Mouse (Mus musculus): ENCODE data around the gene B4gat1. TPM values are rescaled to one million over a fixed set of nuclear protein-coding genes. Genes with fewer than 3 reads are reported as not detected.
A peak's percentile ranks its signal among the peaks of the same experiment; 100 is the strongest.
"Not testable (repeated sequence)": the region's sequence is repeated elsewhere in the genome, so short reads cannot be mapped to it uniquely, and the experiment has no call there.

Gene B4gat1
- total and polyA plus RNA-seq, 2 experiments from 2014 or later = 174 to 178 TPM

DNA sequence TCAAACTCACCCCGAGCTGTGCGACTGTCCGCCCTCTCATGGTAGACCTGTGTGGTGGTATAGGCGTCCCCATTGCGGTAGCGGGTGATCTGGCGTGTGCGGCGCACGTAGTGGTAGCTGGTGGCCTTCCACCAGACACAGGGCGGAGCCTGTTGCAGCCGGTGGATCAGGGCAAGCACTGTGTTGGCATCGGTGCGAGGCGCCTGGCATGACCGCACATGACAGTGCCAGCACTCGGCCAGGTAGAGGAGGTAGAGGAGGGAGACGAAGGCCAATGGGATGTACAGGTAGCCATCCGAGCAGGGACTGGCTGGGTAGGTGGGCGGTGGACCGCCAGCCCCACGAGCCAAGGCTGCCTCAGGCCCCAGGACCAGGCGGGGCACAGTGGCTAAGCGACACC, 44.0 kb downstream of the B4gat1 start:
- no peaks in the 10 kb centered on the region for H3K36me3 ChIP-seq (ENCODE audit: insufficient read depth, low read length)
- no peaks in the 10 kb centered on the region for H3K9me3 ChIP-seq (ENCODE audit: low read length)
- H3K4me2 ChIP-seq (ENCODE audit: low read depth, low read length) = no peak overlapping the region
- DNase-seq (ENCODE audit: low spot score) (no peak), ATAC-seq (no peak)
- no peak overlapping the region for H3K27ac ChIP-seq
- no peak overlapping the region for H3K9ac ChIP-seq (replicated peaks; ENCODE audit: low read length)
- H3K4me1 ChIP-seq (ENCODE audit: insufficient read depth, low read length) = peaks cover 6% of the 10 kb centered on the region; the same call in 1 of the 2 replicates
- 71% methylated on average over 24 of the region's 24 CpGs for WGBS
- no peak for TF ChIP-seq CTCF (IDR thresholded peaks at IDR 0.05; ENCODE audit: low read depth)
- no peaks in the 10 kb centered on the region for H3K27me3 ChIP-seq (ENCODE audit: insufficient read depth, low read length)
- no peak overlapping the region for H3K4me3 ChIP-seq (ENCODE audit: low read length)

DNA sequence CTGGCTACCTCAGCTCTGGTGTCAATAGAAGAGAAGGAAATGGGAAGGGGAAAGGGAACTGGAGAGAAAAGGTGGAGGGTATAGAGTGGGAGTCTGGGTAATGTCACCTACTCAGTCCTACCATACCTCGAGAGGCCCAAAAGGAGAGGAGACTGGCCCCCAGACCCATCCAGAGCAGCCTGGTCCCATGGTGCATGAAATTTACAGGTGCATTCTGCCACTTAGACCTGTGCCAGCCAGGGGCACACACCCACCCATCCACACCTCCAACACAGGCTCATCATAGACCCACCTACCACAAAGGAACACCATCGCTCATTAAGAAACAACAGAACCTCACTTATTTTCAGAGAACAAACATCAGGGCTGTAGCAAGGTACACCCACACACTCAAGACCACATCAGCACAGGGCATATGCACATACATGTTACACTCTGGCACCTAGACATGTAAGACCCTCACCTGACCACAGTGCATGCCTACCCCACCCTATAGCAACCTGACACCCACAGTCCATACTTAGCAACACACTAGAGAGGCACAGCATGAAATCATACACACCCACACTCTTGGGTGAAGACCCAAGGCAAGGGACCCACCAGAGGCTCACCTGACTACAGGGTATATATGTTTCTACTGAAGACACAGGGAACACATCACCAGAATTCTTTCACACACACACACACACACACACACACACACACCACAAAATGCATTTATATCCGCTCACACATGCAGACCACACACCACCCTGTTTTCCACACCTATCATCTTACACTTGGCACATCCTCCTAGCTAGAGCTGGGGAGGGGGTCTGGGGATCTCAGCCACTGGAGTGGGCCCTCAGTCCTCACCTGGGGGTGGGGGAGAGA, 45.6 kb downstream of the B4gat1 start:
- Histone ChIP-seq H3K4me3 (ENCODE audit: low read length) (peak overlapping the region; percentile 69), H3K36me3 (ENCODE audit: insufficient read depth, low read length) (no peaks in the 10 kb centered on the region), H3K27ac (peak overlapping the region; percentile 71), H3K9me3 (ENCODE audit: low read length) (no peaks in the 10 kb centered on the region), H3K4me1 (ENCODE audit: insufficient read depth, low read length) (peaks cover 10% of the 10 kb centered on the region; the same call in 1 of the 2 replicates), H3K9ac (replicated peaks; ENCODE audit: low read length) (peak overlapping the region; percentile 86), H3K4me2 (ENCODE audit: low read depth, low read length) (peak overlapping the region; percentile 67), H3K27me3 (ENCODE audit: insufficient read depth, low read length) (no peaks in the 10 kb centered on the region)
- DNase-seq (ENCODE audit: low spot score) (peak; percentile 45), ATAC-seq (no peak)
- no peak for TF ChIP-seq CTCF (IDR thresholded peaks at IDR 0.05; ENCODE audit: low read depth)
- 63% methylated on average over 3 of the region's 3 CpGs for WGBS

DNA sequence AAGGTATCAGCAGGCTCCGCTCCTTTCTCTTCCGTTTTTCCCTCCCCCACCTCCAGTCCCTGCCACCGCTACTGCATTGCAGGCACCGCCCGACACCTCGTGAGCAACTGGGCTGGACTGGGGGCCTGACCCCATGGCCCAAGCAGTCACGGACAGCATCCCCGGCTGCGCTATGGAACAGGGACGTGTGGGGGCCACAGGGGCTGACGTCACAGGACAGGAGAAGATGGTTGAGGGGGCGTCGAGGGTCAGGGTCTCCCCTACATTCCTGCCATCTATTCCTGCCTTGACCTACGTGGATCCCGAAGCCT, 46.2 kb downstream of the B4gat1 start:
- no peaks in the 10 kb centered on the region for H3K9me3 ChIP-seq (ENCODE audit: low read length)
- ATAC-seq (no peak), DNase-seq (ENCODE audit: low spot score) (no peak)
- peak overlapping the region; percentile 86 for H3K9ac ChIP-seq (replicated peaks; ENCODE audit: low read length)
- H3K27me3 ChIP-seq (ENCODE audit: insufficient read depth, low read length) = no peaks in the 10 kb centered on the region
- peak overlapping the region; percentile 71 for H3K27ac ChIP-seq
- peaks cover 13% of the 10 kb centered on the region; the same call in 1 of the 2 replicates for H3K4me1 ChIP-seq (ENCODE audit: insufficient read depth, low read length)
- peak overlapping the region; percentile 69 for H3K4me3 ChIP-seq (ENCODE audit: low read length)
- no peaks in the 10 kb centered on the region for H3K36me3 ChIP-seq (ENCODE audit: insufficient read depth, low read length)
- no peak for TF ChIP-seq CTCF (IDR thresholded peaks at IDR 0.05; ENCODE audit: low read depth)
- peak overlapping the region; percentile 67 for H3K4me2 ChIP-seq (ENCODE audit: low read depth, low read length)
- under 1% methylated on average over 15 of the region's 15 CpGs for WGBS

DNA sequence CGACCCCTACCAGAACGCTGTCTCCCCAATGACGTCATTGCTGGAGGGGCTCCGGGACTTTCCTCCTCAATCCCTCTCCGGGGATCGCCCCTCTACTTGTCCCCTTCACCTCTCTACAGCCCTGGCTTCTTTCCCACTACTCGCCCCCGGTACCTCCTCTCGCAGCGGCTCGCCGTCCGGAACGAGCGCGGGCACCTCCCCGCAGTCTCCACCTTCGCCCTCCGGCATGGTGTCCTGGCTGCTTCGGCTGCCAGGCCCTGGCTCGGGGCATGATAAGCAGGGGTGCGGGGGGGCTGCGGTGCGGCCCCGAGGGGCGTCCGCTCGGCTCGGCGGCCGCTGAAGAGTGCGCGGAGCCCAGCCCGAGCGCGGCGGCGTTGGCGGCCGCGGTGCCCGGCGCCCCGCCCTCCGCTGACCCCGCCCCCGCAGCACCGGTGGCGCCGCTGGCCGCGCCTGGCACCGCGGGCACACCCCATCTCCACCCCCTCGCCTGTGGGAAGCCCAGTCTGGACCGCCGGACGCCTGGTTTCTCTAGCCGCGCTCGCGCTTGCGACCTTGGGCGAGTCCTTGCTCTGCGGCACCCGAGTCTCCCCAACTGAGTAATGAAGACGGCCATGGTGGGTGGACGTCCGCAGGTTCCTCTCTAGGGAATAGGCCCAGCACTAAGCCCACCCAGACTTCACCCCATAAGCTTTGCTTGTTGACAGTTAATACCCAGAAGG, 46.7 kb downstream of the B4gat1 start, which contains the start of gene Tmem151a:
Tmem151a (minus strand) TSS at position 387 of the 719 bp plus-strand sequence.
- no peak for ATAC-seq
- Histone ChIP-seq H3K4me2 (ENCODE audit: low read depth, low read length) (peak within 1 kb of the TSS; percentile 67), H3K9me3 (ENCODE audit: low read length) (no peaks in the 10 kb centered on the region), H3K27me3 (ENCODE audit: insufficient read depth, low read length) (no peaks in the 10 kb centered on the region), H3K9ac (replicated peaks; ENCODE audit: low read length) (peak within 1 kb of the TSS; percentile 86), H3K4me3 (ENCODE audit: low read length) (peak within 1 kb of the TSS; percentile 69), H3K4me1 (ENCODE audit: insufficient read depth, low read length) (peaks cover 13% of the 10 kb centered on the region; the same call in 1 of the 2 replicates), H3K27ac (peak within 1 kb of the TSS; percentile 71), H3K36me3 (ENCODE audit: insufficient read depth, low read length) (0 out of 2 replicates have a peak, but pooled peaks cover under 1% of the 10 kb centered on the region)
- no peak for TF ChIP-seq CTCF (IDR thresholded peaks at IDR 0.05; ENCODE audit: low read depth)
- under 1% methylated on average over 65 of the region's 69 CpGs for WGBS
- DNase-seq (ENCODE audit: low spot score) = peak; percentile 60

DNA sequence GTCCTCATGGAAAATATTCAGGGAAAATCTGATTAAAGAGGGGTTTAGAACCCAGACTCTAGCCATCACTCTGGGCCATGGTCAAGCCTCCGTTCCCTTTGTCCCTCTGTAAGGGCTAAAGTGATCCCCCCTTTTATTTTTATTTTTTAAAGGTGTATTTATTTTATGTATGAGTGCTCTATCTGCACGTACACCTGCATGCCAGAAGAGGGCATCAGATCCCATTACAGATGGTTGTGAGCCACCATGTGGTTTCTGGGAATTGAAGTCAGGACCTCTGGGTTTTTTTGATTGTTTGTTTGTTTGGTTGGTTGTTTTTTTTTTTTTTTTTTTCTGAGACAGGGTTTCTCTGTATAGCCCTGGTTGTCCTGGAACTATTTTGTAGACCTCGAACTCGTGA, 47.9 kb downstream of the B4gat1 start:
- H3K4me1 ChIP-seq (ENCODE audit: insufficient read depth, low read length) = peaks cover 13% of the 10 kb centered on the region; the same call in 1 of the 2 replicates
- H3K27ac ChIP-seq; H3K4me2 ChIP-seq (ENCODE audit: low read depth, low read length); H3K9me3 ChIP-seq (ENCODE audit: low read length); H3K27me3 ChIP-seq (ENCODE audit: insufficient read depth, low read length); H3K9ac ChIP-seq (replicated peaks; ENCODE audit: low read length); H3K4me3 ChIP-seq (ENCODE audit: low read length); H3K36me3 ChIP-seq (ENCODE audit: insufficient read depth, low read length); DNase-seq (ENCODE audit: low spot score); ATAC-seq: not testable (repeated sequence)
- WGBS = 53% methylated on average over 4 of the region's 4 CpGs
- peak; percentile 48 for TF ChIP-seq CTCF (IDR thresholded peaks at IDR 0.05; ENCODE audit: low read depth)

DNA sequence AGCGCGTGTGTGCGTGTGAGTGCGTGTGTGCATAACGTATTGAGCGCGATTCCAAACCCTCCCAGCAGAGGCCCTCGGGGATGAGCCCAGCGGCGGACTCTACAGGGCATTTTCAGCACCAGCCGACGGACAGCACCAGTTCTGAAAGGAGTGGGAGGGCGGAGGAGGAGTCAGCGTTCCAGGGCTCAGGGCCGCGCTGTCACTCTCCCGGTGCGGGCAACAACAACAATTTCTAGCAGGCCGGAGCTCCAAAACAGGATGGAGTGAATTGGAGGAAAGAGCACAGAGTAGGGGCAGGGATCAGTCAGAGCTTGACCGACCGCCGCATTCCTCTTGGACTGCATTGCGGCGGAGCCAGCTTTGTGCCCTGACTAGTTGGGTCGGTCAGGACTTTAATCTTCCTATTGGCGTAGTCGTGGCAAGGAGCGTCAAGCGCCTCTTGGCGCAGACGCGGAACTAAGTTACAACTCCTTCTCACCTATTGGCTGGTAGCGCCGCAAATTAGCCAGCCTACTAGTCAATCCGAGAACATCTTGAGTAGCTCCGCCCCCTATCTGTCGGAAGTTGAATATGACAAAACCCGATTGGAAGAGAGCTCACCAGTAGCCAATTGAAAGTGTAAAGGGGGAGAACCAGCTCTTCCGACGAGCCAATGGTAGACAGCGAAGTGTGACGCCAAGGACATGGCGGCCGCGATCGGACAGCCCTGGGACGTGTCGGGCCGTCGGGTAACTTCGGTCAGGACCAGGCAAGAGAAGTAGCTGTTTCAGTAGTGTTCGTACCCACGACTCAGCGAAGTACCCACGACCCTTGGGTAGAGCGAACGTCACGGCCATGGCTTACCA, 49.5 kb downstream of the B4gat1 start, which contains the start of gene Yif1a:
Yif1a (plus strand) TSS at position 655 of the 845 bp plus-strand sequence.
- Histone ChIP-seq H3K4me2 (ENCODE audit: low read depth, low read length) (peak within 1 kb of the TSS; percentile 64), H3K27me3 (ENCODE audit: insufficient read depth, low read length) (no peaks in the 10 kb centered on the region), H3K9ac (replicated peaks; ENCODE audit: low read length) (peak within 1 kb of the TSS; percentile 58), H3K27ac (peak within 1 kb of the TSS; percentile 68), H3K4me1 (ENCODE audit: insufficient read depth, low read length) (peaks cover 13% of the 10 kb centered on the region; the same call in 1 of the 2 replicates), H3K9me3 (ENCODE audit: low read length) (no peaks in the 10 kb centered on the region), H3K4me3 (ENCODE audit: low read length) (peak within 1 kb of the TSS; percentile 72), H3K36me3 (ENCODE audit: insufficient read depth, low read length) (peaks cover 13% of the 10 kb centered on the region; the same call in 1 of the 2 replicates)
- ATAC-seq = peak; percentile 92
- peak; percentile 68 for TF ChIP-seq CTCF (IDR thresholded peaks at IDR 0.05; ENCODE audit: low read depth)
- DNase-seq (ENCODE audit: low spot score) = peak; percentile 99
- under 1% methylated on average over 58 of the region's 58 CpGs for WGBS

Data from hindbrain, postnatal 0 days (tissue).